Mouse (Mus musculus) liver, adult 2 months (tissue): ENCODE measurements around the gene Ndufb8.

Source experiments
- CTCF ChIP-seq: fragments of 200-500 bp; IDR thresholded peaks from 2 replicates; pipeline ENCODE4 v1.5.1; 2011; ENCODE audit warnings: low read depth, low read length, control low read depth
- POLR2A ChIP-seq: fragments of 200-500 bp; IDR thresholded peaks from 2 replicates; pipeline ENCODE4 v1.6.1; 2011; ENCODE audit warnings: low read length, control low read depth; ENCODE audit not compliant: insufficient read depth; ENCODE audit errors: extremely low read depth

DNA sequence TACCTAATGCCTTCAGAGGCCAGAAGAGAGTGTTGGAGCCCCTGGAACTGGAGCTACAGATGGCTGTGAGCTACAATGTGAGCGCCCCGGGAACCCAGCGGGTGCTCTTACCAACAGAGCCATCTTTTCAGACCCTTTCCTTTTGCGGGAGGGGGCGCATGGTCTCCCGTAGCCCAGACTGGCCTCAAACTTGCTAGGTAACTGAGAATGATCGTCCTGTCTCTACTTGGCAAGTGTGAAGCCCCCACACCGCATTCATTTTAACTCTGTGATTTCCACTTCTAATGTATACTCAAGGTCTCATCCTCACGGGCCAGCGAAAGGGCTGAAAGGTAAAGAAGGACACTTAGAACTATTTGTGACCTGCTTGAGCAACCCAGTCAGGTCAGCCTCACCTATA, 10.9 kb downstream of the Ndufb8 start:
- TF ChIP-seq POLR2A: no peak
- TF ChIP-seq CTCF: no peak
